Mouse (Mus musculus): ENCODE data around the gene Psg16. TPM values are rescaled to one million over a fixed set of nuclear protein-coding genes. Genes with fewer than 3 reads are reported as not detected.

Gene Psg16
- total and polyA plus RNA-seq, 3 experiments, result 0.23 to 0.67 TPM; not detected in 1

GRCm38 (mm10) chr7:17073904-17074615 lies at the start of gene Psg16 (continued):
- no peak for TF ChIP-seq USF2 (IDR thresholded peaks at IDR 0.05; ENCODE audit: borderline replicate concordance in 1 of 2, insufficient read depth in 1 of 2, low read depth in 1 of 2, low read length in 2 of 2)
- TF ChIP-seq EP300 (IDR thresholded peaks at IDR 0.05; ENCODE audit: low read depth in 1 of 2, low read length in 2 of 2), result peak; percentile 85 to 87
- peak; percentile 92 for TF ChIP-seq GATA1 (IDR thresholded peaks at IDR 0.05; ENCODE audit: low read depth, low read length)
- peak; percentile 90 for TF ChIP-seq NRF1 (IDR thresholded peaks at IDR 0.05; ENCODE audit: insufficient read depth, low read depth, low read length, poor library complexity, severe bottlenecking)

GRCm38 (mm10) chr7:17024141-17024540 lies 49.7 kb upstream of the Psg16 start:
- DNase-seq (ENCODE audit: low read depth, low spot score), result no peak
- Histone ChIP-seq H3K4me1 (ENCODE audit: control insufficient read depth in 1 of 2, insufficient read depth in 2 of 2, low read length in 2 of 2) (peaks cover 4 to 19% of the 10 kb centered on the region in 2 experiments; a peak in 3 of 4 replicates), H3K4me3 (ENCODE audit: control insufficient read depth in 1 of 2, insufficient read depth in 1 of 2, low read depth in 2 of 2, low read length in 2 of 2) (no peak overlapping the region), H3K27me3 (ENCODE audit: control insufficient read depth in 1 of 2, insufficient read depth in 2 of 2, low read length in 2 of 2) (no peaks in the 10 kb centered on the region), H3K79me2 (ENCODE audit: control insufficient read depth, insufficient read depth, low read length, poor library complexity) (peaks cover 57% of the 10 kb centered on the region), H3K9me3 (replicated peaks; ENCODE audit: insufficient read depth, low read length) (no peaks in the 10 kb centered on the region), H3K9ac (ENCODE audit: control insufficient read depth, low read depth, low read length, poor library complexity, severe bottlenecking) (no peak overlapping the region), H3K36me3 (ENCODE audit: control insufficient read depth in 1 of 2, insufficient read depth in 2 of 2, low read length in 2 of 2) (peaks cover 0 to 16% of the 10 kb centered on the region in 2 experiments; a peak in 3 of 4 replicates), H3K27ac (ENCODE audit: control insufficient read depth, low read depth, low read length) (no peak overlapping the region)
- TF ChIP-seq POLR2A (IDR thresholded peaks at IDR 0.05; ENCODE audit: control insufficient read depth in 1 of 2, insufficient read depth in 1 of 2, low read depth in 1 of 2, low read length in 2 of 2, poor library complexity in 1 of 2) (no peak), ZMIZ1 (IDR thresholded peaks at IDR 0.05; ENCODE audit: low read depth, low read length) (no peak), MEF2A (IDR thresholded peaks at IDR 0.05; ENCODE audit: extremely low read depth, insufficient replicate concordance, low read depth, low read length, poor library complexity, severe bottlenecking) (no peak), HCFC1 (IDR thresholded peaks at IDR 0.05; ENCODE audit: low read depth, low read length) (no peak), TCF12 (IDR thresholded peaks at IDR 0.05; ENCODE audit: low read depth, low read length) (no peak), ZC3H11A (IDR thresholded peaks at IDR 0.05; ENCODE audit: low read depth, low read length) (no peak), MYC (IDR thresholded peaks at IDR 0.05; ENCODE audit: low read depth, low read length) (no peak), CHD2 (IDR thresholded peaks at IDR 0.05; ENCODE audit: low read length) (no peak)

GRCm38 (mm10) chr7:17024814-17025504 lies 48.9 kb upstream of the Psg16 start:
- H3K9me3 ChIP-seq (replicated peaks; ENCODE audit: insufficient read depth, low read length), result no peaks in the 10 kb centered on the region
- TF ChIP-seq KAT2A (conservative IDR thresholded peaks at IDR 0.05; ENCODE audit: low read depth, low read length) (no peak), ELF1 (IDR thresholded peaks at IDR 0.05; ENCODE audit: low read depth, low read length) (no peak), ZKSCAN1 (IDR thresholded peaks at IDR 0.05; ENCODE audit: low read depth, low read length) (no peak), POLR2AphosphoS2 (IDR thresholded peaks at IDR 0.05; ENCODE audit: low read length) (no peak), MXI1 (IDR thresholded peaks at IDR 0.05; ENCODE audit: low read depth, low read length) (no peak), CTCF (IDR thresholded peaks at IDR 0.05 in 2 of 3, conservative IDR thresholded peaks at IDR 0.05 in 1 of 3; ENCODE audit: control insufficient read depth in 1 of 3, insufficient read depth in 1 of 3, low read depth in 2 of 3, low read length in 3 of 3, poor library complexity in 1 of 3, severe bottlenecking in 1 of 3) (no peak), MAZ (IDR thresholded peaks at IDR 0.05; ENCODE audit: low read depth, low read length) (no peak)
- DNase-seq (ENCODE audit: low read depth, low spot score), result no peak
- peaks cover 54% of the 10 kb centered on the region for H3K79me2 ChIP-seq (ENCODE audit: control insufficient read depth, insufficient read depth, low read length, poor library complexity)
- no peak overlapping the region for H3K4me3 ChIP-seq (ENCODE audit: control insufficient read depth in 1 of 2, insufficient read depth in 1 of 2, low read depth in 2 of 2, low read length in 2 of 2)
- H3K9ac ChIP-seq (ENCODE audit: control insufficient read depth, low read depth, low read length, poor library complexity, severe bottlenecking), result no peak overlapping the region
- peaks cover 0 to 16% of the 10 kb centered on the region in 2 experiments; a peak in 3 of 4 replicates for H3K36me3 ChIP-seq (ENCODE audit: control insufficient read depth in 1 of 2, insufficient read depth in 2 of 2, low read length in 2 of 2)
- peaks cover 4 to 19% of the 10 kb centered on the region in 2 experiments; a peak in 3 of 4 replicates for H3K4me1 ChIP-seq (ENCODE audit: control insufficient read depth in 1 of 2, insufficient read depth in 2 of 2, low read length in 2 of 2)
- H3K27me3 ChIP-seq (ENCODE audit: control insufficient read depth in 1 of 2, insufficient read depth in 2 of 2, low read length in 2 of 2), result no peaks in the 10 kb centered on the region
- H3K27ac ChIP-seq (ENCODE audit: control insufficient read depth, low read depth, low read length), result no peak overlapping the region
